Mouse (Mus musculus) forebrain, postnatal 0 days (tissue): ENCODE results near the gene Plekhg4. TPM values are rescaled to one million over a fixed set of nuclear protein-coding genes. Genes with fewer than 3 reads are reported as not detected.

Experiments used
- ATAC-seq: fragments of 200-750 bp; cut with Nextera tagmentation; 2 replicates; pipeline ENCODE4 v1.8.0; 2017; ENCODE audit warnings: mild to moderate bottlenecking, moderate library complexity
- DNase-seq: peaks from one replicate; pipeline ENCODE4 v3.0.0-alpha.2; 2015
- H3K27ac ChIP-seq: fragments of 300-500 bp; sonication (generic); 2 replicates; pipeline ENCODE4 v1.5.1; 2014; ENCODE audit warnings: low read depth, mild to moderate bottlenecking, antibody characterized with exemption, low read length, moderate library complexity, mixed read lengths
- H3K27me3 ChIP-seq: fragments of 300-500 bp; sonication (generic); 2 replicates; pipeline ENCODE4 v1.6.1; 2014; ENCODE audit warnings: mild to moderate bottlenecking, low read length, mixed read lengths; ENCODE audit not compliant: insufficient read depth
- H3K36me3 ChIP-seq: fragments of 300-500 bp; sonication (generic); 2 replicates; pipeline ENCODE4 v1.6.1; 2014; ENCODE audit warnings: mild to moderate bottlenecking, moderate library complexity; ENCODE audit not compliant: insufficient read depth
- H3K4me1 ChIP-seq: fragments of 300-500 bp; sonication (generic); 2 replicates; pipeline ENCODE4 v1.6.1; 2014; ENCODE audit warnings: antibody characterized with exemption; ENCODE audit not compliant: insufficient read depth
- H3K4me2 ChIP-seq: fragments of 300-500 bp; sonication (generic); 2 replicates; pipeline ENCODE4 v1.6.1; 2014; ENCODE audit warnings: low read depth, mild to moderate bottlenecking, moderate library complexity
- H3K4me3 ChIP-seq: fragments of 300-500 bp; sonication (generic); 2 replicates; pipeline ENCODE4 v1.5.1; 2014; ENCODE audit warnings: low read depth, low read length, mixed read lengths
- H3K9ac ChIP-seq: fragments of 300-500 bp; sonication (generic); 2 replicates; pipeline ENCODE4 v1.6.1; 2014; ENCODE audit warnings: mild to moderate bottlenecking
- H3K9me3 ChIP-seq: fragments of 300-500 bp; sonication (generic); 2 replicates; pipeline ENCODE4 v1.6.1; 2016; ENCODE audit warnings: low read length
- CTCF ChIP-seq: sonication (generic); IDR thresholded peaks from 2 replicates; pipeline ENCODE4 v1.5.1; 2016; ENCODE audit warnings: antibody characterized with exemption, control low read depth, low read depth
- WGBS: fragments of 180-500 bp; shearing (Covaris S2); extraction: QIAGEN DNeasy Blood & Tissue Kit; methylation state at CpG from one replicate; pipeline ENCODE4 v1.1.7; 2014; 5-methylcytosine and 5-hydroxymethylcytosine counted together
- polyA plus RNA-seq: library from polyadenylated mRNA; unstranded; fragments of >200 nt; fragmentation: Nextera tagmentation; extraction: Ambion mirVana; gene quantifications from 2 replicates; pipeline ENCODE4 v1.2.1, GENCODE M21; 2015
- total RNA-seq: library from RNA; depleted of rRNA; stranded (reverse); fragments of >200 nt; gene quantifications from 2 replicates; pipeline ENCODE4 v1.2.3, GENCODE M21; 2014

The Plekhg4 gene
- total and polyA plus RNA-seq, 2 experiments from 2014 or later = 0.77 to 4.5 TPM

DNA sequence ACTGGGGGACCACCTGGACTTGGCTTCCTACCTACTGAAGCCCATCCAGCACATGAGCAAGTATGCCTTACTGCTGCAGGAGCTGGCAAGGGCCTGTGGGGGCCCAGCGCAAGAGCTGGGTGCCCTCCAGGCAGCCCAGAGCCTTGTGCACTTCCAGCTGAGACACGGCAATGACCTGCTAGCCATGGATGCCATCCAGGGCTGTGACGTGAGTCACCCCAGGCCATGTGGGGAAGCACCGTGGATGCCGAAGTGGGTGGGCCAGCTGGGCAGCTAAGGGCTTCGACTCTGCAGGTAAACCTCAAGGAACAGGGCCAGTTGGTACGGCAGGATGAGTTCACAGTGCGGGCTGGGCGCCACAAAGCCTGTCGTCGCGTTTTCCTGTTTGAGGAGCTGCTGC, 7.2 kb downstream of the Plekhg4 start:
- Histone ChIP-seq H3K4me3 (no peak overlapping the region), H3K9ac (no peak overlapping the region), H3K4me1 (no peaks in the 10 kb centered on the region), H3K27ac (no peak overlapping the region), H3K36me3 (no peaks in the 10 kb centered on the region), H3K9me3 (no peaks in the 10 kb centered on the region), H3K4me2 (no peak overlapping the region), H3K27me3 (no peaks in the 10 kb centered on the region)
- no peak for TF ChIP-seq CTCF
- no peak for DNase-seq
- no peak for ATAC-seq
- WGBS = 90% methylated on average over 12 of the region's 12 CpGs

DNA sequence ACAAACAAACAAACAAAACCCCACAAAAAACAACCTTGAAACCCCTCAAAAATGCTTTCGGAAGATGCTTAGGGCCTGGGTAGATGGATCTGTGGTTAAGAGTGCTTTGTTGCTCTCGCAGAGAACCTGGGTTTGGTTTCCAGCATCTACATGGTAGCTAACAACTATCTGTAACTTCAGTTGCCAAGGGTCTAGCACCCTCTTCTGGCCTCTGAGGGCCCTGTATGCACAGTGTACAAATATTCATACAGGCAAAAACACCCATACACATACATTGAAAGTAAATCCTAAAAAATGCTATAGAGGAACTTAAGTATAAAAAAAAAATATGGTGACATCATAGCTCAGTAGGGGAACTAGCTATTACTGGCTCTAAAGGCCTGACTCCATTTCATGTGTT, 11.0 kb downstream of the Plekhg4 start:
- Histone ChIP-seq H3K9me3 (no peaks in the 10 kb centered on the region), H3K36me3 (no peaks in the 10 kb centered on the region), H3K9ac (no peak overlapping the region), H3K27ac (no peak overlapping the region), H3K27me3 (no peaks in the 10 kb centered on the region), H3K4me1 (no peaks in the 10 kb centered on the region), H3K4me2 (no peak overlapping the region), H3K4me3 (no peak overlapping the region)
- no peak for ATAC-seq
- TF ChIP-seq CTCF = no peak
- 99% methylated on average over 2 of the region's 2 CpGs for WGBS
- DNase-seq = no peak

DNA sequence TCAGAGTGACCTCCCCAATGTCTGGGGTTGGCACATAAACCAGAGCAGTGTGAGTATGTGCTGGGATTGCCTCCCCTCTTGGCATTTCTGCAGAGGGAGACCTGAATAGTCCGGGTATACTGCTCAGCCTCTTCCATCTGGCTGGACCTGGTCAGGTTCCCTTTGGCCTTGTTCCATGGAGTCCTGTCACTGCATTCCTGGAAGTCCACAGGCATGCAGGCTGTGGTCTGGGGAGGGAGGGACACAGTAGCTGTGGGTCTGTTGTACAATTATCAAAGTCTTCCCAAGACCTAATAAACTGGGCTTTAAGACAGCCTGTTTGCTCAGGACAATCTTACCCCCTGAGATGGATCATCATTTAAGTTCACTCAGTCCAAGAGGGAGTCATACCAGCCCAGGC, 14.1 kb downstream of the Plekhg4 start:
- Histone ChIP-seq H3K4me1 (no peaks in the 10 kb centered on the region), H3K4me3 (no peak overlapping the region), H3K36me3 (no peaks in the 10 kb centered on the region), H3K9ac (no peak overlapping the region), H3K27ac (no peak overlapping the region), H3K27me3 (no peaks in the 10 kb centered on the region), H3K9me3 (no peaks in the 10 kb centered on the region), H3K4me2 (no peak overlapping the region)
- DNase-seq (no peak), ATAC-seq (no peak)
- 79% methylated on average over 1 of the region's 1 CpGs for WGBS
- no peak for TF ChIP-seq CTCF

DNA sequence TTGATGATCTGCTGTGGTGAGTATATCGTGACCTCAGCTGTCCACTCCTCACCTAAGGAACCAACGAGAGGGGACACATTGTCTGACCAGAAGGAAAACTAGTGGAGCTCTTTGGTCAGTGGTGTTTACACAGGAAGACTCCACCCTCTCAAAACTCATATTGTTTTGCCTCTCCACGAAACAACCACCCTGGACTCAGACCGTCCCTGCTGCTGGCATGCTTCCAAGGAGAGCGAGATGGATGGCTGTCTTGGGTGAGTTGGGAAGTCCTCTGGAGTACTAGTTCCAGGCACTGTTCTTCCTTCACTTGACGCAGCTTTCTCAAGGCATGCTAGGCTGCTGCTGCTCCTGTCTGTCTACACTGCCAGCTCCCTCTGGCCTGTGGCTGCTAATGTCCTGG, 16.0 kb downstream of the Plekhg4 start:
- no peak for TF ChIP-seq CTCF
- H3K27me3 ChIP-seq = no peaks in the 10 kb centered on the region
- WGBS = 82% methylated on average over 6 of the region's 6 CpGs
- H3K4me1 ChIP-seq = no peaks in the 10 kb centered on the region
- H3K27ac ChIP-seq = no peak overlapping the region
- H3K9me3 ChIP-seq = no peaks in the 10 kb centered on the region
- H3K4me2 ChIP-seq = no peak overlapping the region
- no peaks in the 10 kb centered on the region for H3K36me3 ChIP-seq
- H3K4me3 ChIP-seq = no peak overlapping the region
- DNase-seq (no peak), ATAC-seq (no peak)
- H3K9ac ChIP-seq = no peak overlapping the region

GRCm38 (mm10) chr8:105393089-105393787, 20.2 kb downstream of the Plekhg4 start:
- no peak for DNase-seq
- no peak for TF ChIP-seq CTCF
- WGBS = 90% methylated on average over 12 of the region's 12 CpGs
- no peaks in the 10 kb centered on the region for H3K9me3 ChIP-seq
- no peaks in the 10 kb centered on the region for H3K36me3 ChIP-seq
- no peak overlapping the region for H3K4me2 ChIP-seq
- no peak overlapping the region for H3K27ac ChIP-seq
- H3K9ac ChIP-seq = no peak overlapping the region
- no peak overlapping the region for H3K4me3 ChIP-seq
- H3K27me3 ChIP-seq = no peaks in the 10 kb centered on the region
- H3K4me1 ChIP-seq = no peaks in the 10 kb centered on the region
- ATAC-seq = no peak

GRCm38 (mm10) chr8:105393915-105394314, 20.8 kb downstream of the Plekhg4 start:
- H3K4me3 ChIP-seq = no peak overlapping the region
- no peak overlapping the region for H3K9ac ChIP-seq
- H3K4me2 ChIP-seq = no peak overlapping the region
- no peaks in the 10 kb centered on the region for H3K9me3 ChIP-seq
- TF ChIP-seq CTCF = no peak
- no peaks in the 10 kb centered on the region for H3K4me1 ChIP-seq
- no peak overlapping the region for H3K27ac ChIP-seq
- no peaks in the 10 kb centered on the region for H3K27me3 ChIP-seq
- no peak for DNase-seq
- WGBS = 40% methylated on average over 7 of the region's 7 CpGs
- no peaks in the 10 kb centered on the region for H3K36me3 ChIP-seq
- ATAC-seq = no peak

GRCm38 (mm10) chr8:105397747-105398146, 24.7 kb downstream of the Plekhg4 start:
- Histone ChIP-seq H3K4me2 (no peak overlapping the region), H3K9me3 (no peaks in the 10 kb centered on the region), H3K27me3 (no peaks in the 10 kb centered on the region), H3K36me3 (no peaks in the 10 kb centered on the region), H3K4me3 (no peak overlapping the region), H3K9ac (no peak overlapping the region), H3K4me1 (no peaks in the 10 kb centered on the region), H3K27ac (no peak overlapping the region)
- peak; percentile 52 for DNase-seq
- peak; percentile 73 for TF ChIP-seq CTCF
- 48% methylated on average over 3 of the region's 3 CpGs for WGBS
- ATAC-seq = no peak
